Mouse (Mus musculus): ENCODE measurements around the gene Mgrn1. TPM values are rescaled to one million over a fixed set of nuclear protein-coding genes. Genes with fewer than 3 reads are reported as not detected.

Gene Mgrn1
- polyA plus RNA-seq, 1 experiment from 2014 or later, result 81.1 TPM

DNA sequence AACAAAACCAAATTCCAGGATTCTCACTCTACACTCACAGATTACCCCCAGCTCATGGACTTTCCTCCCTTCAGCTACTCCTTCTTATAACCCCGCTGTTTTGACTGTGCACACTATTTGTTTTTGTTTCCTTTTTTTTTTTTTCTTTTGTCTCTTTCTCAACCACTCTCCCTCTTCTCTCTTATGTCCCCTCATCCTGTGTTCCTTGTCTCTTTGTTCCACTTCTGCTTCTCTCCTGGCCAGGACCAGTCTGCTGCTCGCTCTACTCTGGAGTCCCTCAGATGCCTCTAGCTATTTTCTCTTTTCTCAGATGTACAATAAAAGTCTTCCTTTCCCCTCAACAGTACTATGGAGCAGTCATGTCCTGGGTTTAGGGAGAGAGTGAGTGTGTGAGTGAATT is 16.3 kb downstream of the Mgrn1 start:
- Histone ChIP-seq H3K9me3 (replicated peaks; ENCODE audit: control insufficient read depth, low read length) (no peaks in the 10 kb centered on the region), H3K9ac (ENCODE audit: low read length) (no peak overlapping the region), H3K4me2 (ENCODE audit: low read depth, low read length) (no peak overlapping the region), H3K4me3 (replicated peaks; ENCODE audit: low read length) (no peak overlapping the region), H3K36me3 (ENCODE audit: control insufficient read depth, insufficient read depth, low read length) (no peaks in the 10 kb centered on the region), H3K4me1 (ENCODE audit: control insufficient read depth, insufficient read depth, low read length) (peaks cover 6% of the 10 kb centered on the region; the same call in 1 of the 2 replicates), H3K27me3 (ENCODE audit: control insufficient read depth, insufficient read depth, low read length) (no peaks in the 10 kb centered on the region), H3K27ac (ENCODE audit: low read length) (no peak overlapping the region)
- WGBS, result 83% methylated on average over 2 of the region's 2 CpGs
- ATAC-seq (ENCODE audit: insufficient read depth, low FRiP score), result no peak

DNA sequence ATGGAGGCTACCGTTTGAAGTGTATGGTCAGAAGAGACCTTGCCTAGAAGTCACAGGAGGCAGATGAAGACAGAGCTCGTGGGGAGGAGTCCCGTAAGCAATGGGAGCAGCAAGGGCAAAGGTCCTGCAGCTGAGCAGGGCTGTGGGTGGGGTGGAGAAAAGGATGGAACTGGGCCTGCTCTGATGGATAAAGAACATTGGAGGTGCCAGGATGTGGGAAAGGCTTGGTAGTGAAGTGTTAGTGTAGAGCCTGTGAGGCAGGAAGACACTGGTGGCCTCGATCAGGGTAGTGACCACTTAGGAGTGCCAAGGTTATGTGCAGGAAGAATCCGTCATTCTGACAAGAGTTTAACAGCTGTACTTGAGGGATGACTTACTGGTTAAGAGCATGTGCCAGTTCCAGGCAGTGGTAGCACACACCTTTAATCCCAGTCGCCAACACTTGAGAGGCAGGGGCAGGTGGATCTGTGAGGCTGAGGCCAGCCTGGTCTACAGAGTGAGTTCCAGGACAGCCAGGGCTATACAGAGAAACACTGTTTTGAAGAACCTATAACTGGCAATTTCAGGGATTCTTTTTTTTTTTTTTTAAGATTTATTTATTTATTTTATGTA is 17.5 kb downstream of the Mgrn1 start:
- Histone ChIP-seq H3K9ac (ENCODE audit: low read length) (no peak overlapping the region), H3K27me3 (ENCODE audit: control insufficient read depth, insufficient read depth, low read length) (no peaks in the 10 kb centered on the region), H3K9me3 (replicated peaks; ENCODE audit: control insufficient read depth, low read length) (no peaks in the 10 kb centered on the region), H3K4me1 (ENCODE audit: control insufficient read depth, insufficient read depth, low read length) (peaks cover 6% of the 10 kb centered on the region; the same call in 1 of the 2 replicates), H3K4me3 (replicated peaks; ENCODE audit: low read length) (no peak overlapping the region), H3K36me3 (ENCODE audit: control insufficient read depth, insufficient read depth, low read length) (no peaks in the 10 kb centered on the region; the same call in 1 of the 2 replicates), H3K4me2 (ENCODE audit: low read depth, low read length) (no peak overlapping the region), H3K27ac (ENCODE audit: low read length) (no peak overlapping the region)
- WGBS, result 63% methylated on average over 6 of the region's 6 CpGs
- ATAC-seq (ENCODE audit: insufficient read depth, low FRiP score), result no peak

GRCm38 (mm10) chr16:4904878-4905277 is 18.8 kb downstream of the Mgrn1 start:
- no peak for ATAC-seq (ENCODE audit: insufficient read depth, low FRiP score)
- WGBS, result 84% methylated on average over 3 of the region's 3 CpGs

GRCm38 (mm10) chr16:4905591-4905990 is 19.5 kb downstream of the Mgrn1 start:
- no peak for ATAC-seq (ENCODE audit: insufficient read depth, low FRiP score)
- WGBS, result 47% methylated on average over 1 of the region's 1 CpGs
- Histone ChIP-seq H3K9me3 (replicated peaks; ENCODE audit: control insufficient read depth, low read length) (no peaks in the 10 kb centered on the region), H3K36me3 (ENCODE audit: control insufficient read depth, insufficient read depth, low read length) (peaks cover 12% of the 10 kb centered on the region), H3K27ac (ENCODE audit: low read length) (no peak overlapping the region), H3K27me3 (ENCODE audit: control insufficient read depth, insufficient read depth, low read length) (no peaks in the 10 kb centered on the region), H3K4me1 (ENCODE audit: control insufficient read depth, insufficient read depth, low read length) (peaks cover 6% of the 10 kb centered on the region; the same call in 1 of the 2 replicates), H3K4me2 (ENCODE audit: low read depth, low read length) (no peak overlapping the region), H3K4me3 (replicated peaks; ENCODE audit: low read length) (no peak overlapping the region), H3K9ac (ENCODE audit: low read length) (no peak overlapping the region)

More at GRCm38 (mm10) chr16:4904878-4905277, 18.8 kb downstream of the Mgrn1 start:
- Histone ChIP-seq H3K4me3 (replicated peaks; ENCODE audit: low read length) (no peak overlapping the region), H3K27me3 (ENCODE audit: control insufficient read depth, insufficient read depth, low read length) (no peaks in the 10 kb centered on the region), H3K27ac (ENCODE audit: low read length) (no peak overlapping the region), H3K4me2 (ENCODE audit: low read depth, low read length) (no peak overlapping the region), H3K4me1 (ENCODE audit: control insufficient read depth, insufficient read depth, low read length) (peaks cover 6% of the 10 kb centered on the region; the same call in 1 of the 2 replicates), H3K9me3 (replicated peaks; ENCODE audit: control insufficient read depth, low read length) (no peaks in the 10 kb centered on the region), H3K9ac (ENCODE audit: low read length) (no peak overlapping the region; the same call in 1 of the 2 replicates), H3K36me3 (ENCODE audit: control insufficient read depth, insufficient read depth, low read length) (peaks cover 8% of the 10 kb centered on the region; the same call in 1 of the 2 replicates)

GRCm38 (mm10) chr16:4906559-4906958 is 20.5 kb downstream of the Mgrn1 start:
- H3K9me3 ChIP-seq (replicated peaks; ENCODE audit: control insufficient read depth, low read length), result no peaks in the 10 kb centered on the region
- no peak overlapping the region for H3K4me2 ChIP-seq (ENCODE audit: low read depth, low read length)
- H3K36me3 ChIP-seq (ENCODE audit: control insufficient read depth, insufficient read depth, low read length), result peaks cover 16% of the 10 kb centered on the region
- H3K9ac ChIP-seq (ENCODE audit: low read length), result no peak overlapping the region
- H3K4me3 ChIP-seq (replicated peaks; ENCODE audit: low read length), result no peak overlapping the region
- no peaks in the 10 kb centered on the region for H3K27me3 ChIP-seq (ENCODE audit: control insufficient read depth, insufficient read depth, low read length)
- H3K27ac ChIP-seq (ENCODE audit: low read length), result no peak overlapping the region
- ATAC-seq (ENCODE audit: insufficient read depth, low FRiP score), result no peak
- H3K4me1 ChIP-seq (ENCODE audit: control insufficient read depth, insufficient read depth, low read length), result peaks cover 4% of the 10 kb centered on the region; the same call in 1 of the 2 replicates

- 63% methylated on average over 2 of the region's 2 CpGs for WGBS
- no peak for ATAC-seq (ENCODE audit: insufficient read depth, low FRiP score)
- peaks cover 21% of the 10 kb centered on the region for H3K36me3 ChIP-seq (ENCODE audit: control insufficient read depth, insufficient read depth, low read length)
- H3K27ac ChIP-seq (ENCODE audit: low read length), result no peak overlapping the region
- no peaks in the 10 kb centered on the region for H3K27me3 ChIP-seq (ENCODE audit: control insufficient read depth, insufficient read depth, low read length)
- H3K9ac ChIP-seq (ENCODE audit: low read length), result no peak overlapping the region
- peaks cover 4% of the 10 kb centered on the region; the same call in 1 of the 2 replicates for H3K4me1 ChIP-seq (ENCODE audit: control insufficient read depth, insufficient read depth, low read length)
- H3K4me2 ChIP-seq (ENCODE audit: low read depth, low read length), result no peak overlapping the region
- H3K4me3 ChIP-seq (replicated peaks; ENCODE audit: low read length), result no peak overlapping the region
- no peaks in the 10 kb centered on the region for H3K9me3 ChIP-seq (replicated peaks; ENCODE audit: control insufficient read depth, low read length)
These were observed 21.3 kb downstream of the Mgrn1 start for GRCm38 (mm10) chr16:4907386-4907785.

DNA sequence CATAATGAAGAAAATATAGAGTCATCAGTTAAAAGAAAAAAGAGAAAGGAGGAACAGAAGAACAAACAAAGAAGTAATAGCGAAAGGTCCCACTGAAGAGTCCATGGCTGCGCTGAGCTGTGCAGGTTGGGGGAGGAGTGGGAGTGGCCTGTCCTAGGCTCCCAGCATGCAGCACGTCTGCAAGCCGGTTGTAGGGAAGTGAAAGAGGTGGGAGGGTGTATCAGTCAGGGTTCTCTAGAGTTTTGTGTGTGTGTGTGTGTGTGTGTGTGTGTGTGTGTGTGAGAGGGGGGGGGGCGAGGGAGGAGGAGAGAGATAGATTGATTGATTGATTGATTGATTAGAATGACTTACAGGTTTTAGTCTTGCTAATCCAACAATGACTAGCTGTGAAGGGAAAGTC is 21.9 kb downstream of the Mgrn1 start:
- no peak overlapping the region for H3K9ac ChIP-seq (ENCODE audit: low read length)
- WGBS, result 51% methylated on average over 4 of the region's 5 CpGs
- H3K4me3 ChIP-seq (replicated peaks; ENCODE audit: low read length), result no peak overlapping the region
- no peak for ATAC-seq (ENCODE audit: insufficient read depth, low FRiP score)
- no peak overlapping the region for H3K27ac ChIP-seq (ENCODE audit: low read length)
- H3K4me2 ChIP-seq (ENCODE audit: low read depth, low read length), result no peak overlapping the region
- H3K36me3 ChIP-seq (ENCODE audit: control insufficient read depth, insufficient read depth, low read length), result peaks cover 21% of the 10 kb centered on the region
- H3K27me3 ChIP-seq (ENCODE audit: control insufficient read depth, insufficient read depth, low read length), result no peaks in the 10 kb centered on the region
- H3K4me1 ChIP-seq (ENCODE audit: control insufficient read depth, insufficient read depth, low read length), result peaks cover 4% of the 10 kb centered on the region; the same call in 1 of the 2 replicates
- no peaks in the 10 kb centered on the region for H3K9me3 ChIP-seq (replicated peaks; ENCODE audit: control insufficient read depth, low read length)

GRCm38 (mm10) chr16:4909745-4910144 is 23.7 kb downstream of the Mgrn1 start:
- Histone ChIP-seq H3K27me3 (ENCODE audit: control insufficient read depth, insufficient read depth, low read length) (no peaks in the 10 kb centered on the region), H3K4me3 (replicated peaks; ENCODE audit: low read length) (no peak overlapping the region), H3K9ac (ENCODE audit: low read length) (no peak overlapping the region), H3K4me2 (ENCODE audit: low read depth, low read length) (no peak overlapping the region), H3K27ac (ENCODE audit: low read length) (no peak overlapping the region), H3K9me3 (replicated peaks; ENCODE audit: control insufficient read depth, low read length) (no peaks in the 10 kb centered on the region), H3K4me1 (ENCODE audit: control insufficient read depth, insufficient read depth, low read length) (peaks cover 10% of the 10 kb centered on the region; the same call in 1 of the 2 replicates), H3K36me3 (ENCODE audit: control insufficient read depth, insufficient read depth, low read length) (peaks cover 21% of the 10 kb centered on the region)
- WGBS, result 97% methylated on average over 2 of the region's 2 CpGs
- ATAC-seq (ENCODE audit: insufficient read depth, low FRiP score), result no peak

GRCm38 (mm10) chr16:4910758-4911157 is 24.7 kb downstream of the Mgrn1 start:
- ATAC-seq (ENCODE audit: insufficient read depth, low FRiP score), result no peak
- 94% methylated on average over 8 of the region's 8 CpGs for WGBS
- H3K4me1 ChIP-seq (ENCODE audit: control insufficient read depth, insufficient read depth, low read length), result peaks cover 10% of the 10 kb centered on the region; the same call in 1 of the 2 replicates
- H3K4me2 ChIP-seq (ENCODE audit: low read depth, low read length), result no peak overlapping the region
- no peak overlapping the region for H3K27ac ChIP-seq (ENCODE audit: low read length)
- no peaks in the 10 kb centered on the region for H3K9me3 ChIP-seq (replicated peaks; ENCODE audit: control insufficient read depth, low read length)
- no peaks in the 10 kb centered on the region for H3K27me3 ChIP-seq (ENCODE audit: control insufficient read depth, insufficient read depth, low read length)
- H3K9ac ChIP-seq (ENCODE audit: low read length), result no peak overlapping the region
- H3K4me3 ChIP-seq (replicated peaks; ENCODE audit: low read length), result no peak overlapping the region
- H3K36me3 ChIP-seq (ENCODE audit: control insufficient read depth, insufficient read depth, low read length), result peaks cover 26% of the 10 kb centered on the region
